Mouse (Mus musculus): ENCODE measurements around the gene Snrnp200.
"Not testable (repeated sequence)": the region's sequence is repeated elsewhere in the genome, so short reads cannot be mapped to it uniquely, and the experiment has no call there.

Snrnp200 gene

GRCm38 (mm10) chr2:127252787-127253186, 44.6 kb downstream of the Snrnp200 start:
- no peak for DNase-seq (ENCODE audit: low read depth, low spot score)

GRCm38 (mm10) chr2:127254604-127255134, 46.5 kb downstream of the Snrnp200 start:
- no peak for DNase-seq (ENCODE audit: low read depth, low spot score)

- no peak for DNase-seq (ENCODE audit: low read depth, low spot score)
Measured at GRCm38 (mm10) chr2:127255294-127255693, 47.1 kb downstream of the Snrnp200 start.

GRCm38 (mm10) chr2:127259340-127259739, 51.2 kb downstream of the Snrnp200 start:
- DNase-seq (ENCODE audit: low read depth, low spot score), result no peak

GRCm38 (mm10) chr2:127262480-127262879, 54.3 kb downstream of the Snrnp200 start:
- no peak for DNase-seq (ENCODE audit: low read depth, low spot score)

GRCm38 (mm10) chr2:127267854-127268253, 59.7 kb downstream of the Snrnp200 start:
- no peak for DNase-seq (ENCODE audit: low read depth, low spot score)

GRCm38 (mm10) chr2:127269491-127270299, 61.5 kb downstream of the Snrnp200 start, which contains the start of gene Stard7:
Stard7 (plus strand) TSS chr2:127270218.
- DNase-seq (ENCODE audit: low read depth, low spot score), result peak; percentile 97

- DNase-seq (ENCODE audit: low read depth, low spot score), result peak; percentile 72
Measured at GRCm38 (mm10) chr2:127270300-127271041, 62.3 kb downstream of the Snrnp200 start.

GRCm38 (mm10) chr2:127271042-127271515, 62.9 kb downstream of the Snrnp200 start:
- DNase-seq (ENCODE audit: low read depth, low spot score), result peak; percentile 58

- not testable (repeated sequence) for DNase-seq (ENCODE audit: low read depth, low spot score)
Measured at GRCm38 (mm10) chr2:127272049-127272448, 63.9 kb downstream of the Snrnp200 start.

GRCm38 (mm10) chr2:127272806-127273205, 64.6 kb downstream of the Snrnp200 start:
- no peak for DNase-seq (ENCODE audit: low read depth, low spot score)

- DNase-seq (ENCODE audit: low read depth, low spot score), result no peak
Measured at GRCm38 (mm10) chr2:127274590-127274989, 66.4 kb downstream of the Snrnp200 start.

GRCm38 (mm10) chr2:127275551-127276320, 67.5 kb downstream of the Snrnp200 start:
- DNase-seq (ENCODE audit: low read depth, low spot score), result no peak

GRCm38 (mm10) chr2:127278162-127278561, 70.0 kb downstream of the Snrnp200 start:
- no peak for DNase-seq (ENCODE audit: low read depth, low spot score)
